Mouse (Mus musculus): Measurements from ENCODE around the gene Dock10. TPM values are rescaled to one million over a fixed set of nuclear protein-coding genes. Genes with fewer than 3 reads are reported as not detected.

The Dock10 gene
- polyA plus RNA-seq, 1 experiment from 2014 or later: 2.2 TPM

DNA sequence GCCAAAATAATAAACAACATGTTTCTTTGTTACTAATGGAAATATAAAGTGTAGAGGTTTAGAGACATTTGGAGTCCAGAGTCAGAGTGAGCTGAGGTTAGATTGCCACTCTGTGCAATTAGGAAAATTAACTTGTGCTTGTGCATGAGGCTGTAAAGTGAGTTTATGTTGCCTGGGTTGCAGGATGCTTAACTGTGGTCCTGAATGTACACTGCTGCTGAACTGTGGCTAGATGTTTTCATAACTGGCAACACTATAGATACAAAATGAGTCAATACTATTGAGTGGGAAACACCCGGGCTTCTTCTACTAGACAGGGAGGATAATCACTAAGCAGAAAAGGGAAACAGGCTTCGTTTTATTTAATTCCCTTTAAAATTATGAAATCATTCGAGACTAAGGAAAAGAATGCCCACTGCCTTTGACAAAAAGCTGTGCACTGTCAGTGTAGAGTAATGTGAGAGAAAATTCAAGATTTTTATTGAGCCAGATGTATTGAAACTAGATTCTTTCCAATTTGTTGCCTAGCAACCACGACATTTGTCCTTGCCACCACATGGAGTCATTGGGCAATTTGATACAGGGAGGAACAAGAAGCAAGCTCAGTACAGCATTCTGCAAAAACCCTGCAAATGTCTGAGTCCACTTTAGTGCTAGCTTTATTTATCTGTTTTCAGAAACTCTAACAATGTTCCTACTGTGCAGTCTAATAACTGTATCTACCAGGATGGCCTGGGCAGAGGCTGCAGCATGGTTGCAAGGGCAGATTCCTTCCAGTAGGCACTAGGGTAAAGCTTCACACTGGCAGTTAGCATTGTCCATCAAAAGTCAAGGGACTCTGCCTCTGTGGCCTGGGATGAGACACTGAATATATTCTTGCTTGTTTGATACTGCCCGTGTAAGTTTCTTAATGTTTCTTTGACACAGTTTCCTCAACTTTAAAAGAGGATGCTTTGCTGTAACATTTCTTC, 127.9 kb downstream of the Dock10 start:
- H3K4me3 ChIP-seq (replicated peaks): no peak overlapping the region
- H3K4me2 ChIP-seq: no peak overlapping the region
- no peaks in the 10 kb centered on the region for H3K36me3 ChIP-seq
- DNase-seq: no peak
- WGBS (ENCODE audit: insufficient replicate concordance): 53% methylated on average over 5 of the region's 5 CpGs
- no peaks in the 10 kb centered on the region for H3K9me3 ChIP-seq (replicated peaks)
- no peak for ATAC-seq (ENCODE audit: low read depth)
- no peak overlapping the region for H3K9ac ChIP-seq
- no peak overlapping the region for H3K27ac ChIP-seq
- H3K27me3 ChIP-seq: no peaks in the 10 kb centered on the region
- H3K4me1 ChIP-seq (replicated peaks): 0 out of 2 replicates have a peak, but pooled peaks cover 4% of the 10 kb centered on the region

DNA sequence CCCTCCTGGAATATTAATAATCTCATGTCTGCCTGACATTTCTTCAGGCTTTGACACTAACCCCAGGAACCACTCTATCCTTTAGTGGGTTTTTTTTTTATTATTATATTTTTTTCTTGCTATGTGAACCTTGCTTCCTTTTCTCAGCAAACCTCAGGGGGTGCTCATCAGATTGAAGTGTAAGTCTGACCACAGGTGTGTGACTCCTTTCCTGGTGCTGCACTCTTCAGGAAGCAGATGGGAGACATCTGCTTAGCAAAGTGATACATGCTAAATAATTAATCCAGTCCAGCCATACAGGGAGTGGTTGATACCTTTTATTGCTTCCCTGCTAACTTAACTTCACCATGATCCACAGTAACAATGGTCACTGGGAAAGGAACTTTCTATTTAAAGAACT, 130.3 kb downstream of the Dock10 start:
- Histone ChIP-seq H3K36me3 (no peaks in the 10 kb centered on the region), H3K27me3 (no peaks in the 10 kb centered on the region), H3K9me3 (replicated peaks) (no peaks in the 10 kb centered on the region), H3K4me3 (replicated peaks) (no peak overlapping the region), H3K9ac (no peak overlapping the region), H3K4me1 (replicated peaks) (no peaks in the 10 kb centered on the region), H3K4me2 (no peak overlapping the region), H3K27ac (no peak overlapping the region)
- ATAC-seq (ENCODE audit: low read depth) (no peak), DNase-seq (no peak)

DNA sequence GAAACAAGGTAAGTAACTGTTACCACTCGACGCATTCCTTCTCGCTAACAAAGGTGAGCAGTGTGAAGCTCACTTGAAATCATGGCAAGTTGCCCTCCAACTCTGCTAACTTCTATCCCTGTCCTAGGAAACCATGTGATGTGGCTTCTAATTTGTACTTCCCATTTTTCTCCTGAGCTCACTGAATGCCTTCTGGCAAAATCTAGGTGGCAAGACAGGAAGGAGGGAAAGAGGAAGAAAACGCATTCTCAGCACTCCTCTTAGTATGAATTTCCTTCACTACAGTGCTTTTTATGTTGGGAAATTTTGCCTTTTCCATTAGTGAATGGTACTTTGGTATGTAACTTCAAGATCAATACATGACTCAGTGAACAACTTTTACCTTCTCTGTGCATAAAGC, 131.5 kb downstream of the Dock10 start:
- no peaks in the 10 kb centered on the region for H3K27me3 ChIP-seq
- DNase-seq (no peak), ATAC-seq (ENCODE audit: low read depth) (no peak)
- no peaks in the 10 kb centered on the region for H3K9me3 ChIP-seq (replicated peaks)
- H3K9ac ChIP-seq: no peak overlapping the region
- H3K4me1 ChIP-seq (replicated peaks): no peaks in the 10 kb centered on the region
- no peak overlapping the region for H3K4me2 ChIP-seq
- no peak overlapping the region for H3K27ac ChIP-seq
- 76% methylated on average over 4 of the region's 4 CpGs for WGBS (ENCODE audit: insufficient replicate concordance)
- no peaks in the 10 kb centered on the region for H3K36me3 ChIP-seq
- H3K4me3 ChIP-seq (replicated peaks): no peak overlapping the region

DNA sequence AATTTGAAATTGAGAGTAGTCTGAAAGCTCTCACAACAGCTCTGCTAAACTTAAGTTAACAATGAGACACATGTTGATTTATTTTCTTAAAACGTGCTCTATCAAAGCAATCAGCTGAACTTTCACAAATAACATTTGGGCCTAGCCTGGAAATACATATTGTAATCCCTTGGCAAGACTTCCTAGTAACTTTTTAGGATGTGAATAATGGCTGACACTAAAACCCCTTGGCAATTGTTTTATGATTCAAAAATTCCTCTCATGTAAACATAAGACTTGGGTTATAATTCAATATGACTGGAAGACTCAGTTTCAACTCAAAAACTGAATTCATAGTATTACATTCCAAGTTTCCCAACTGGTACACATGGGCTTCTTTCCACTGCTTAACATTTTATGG, 133.0 kb downstream of the Dock10 start:
- no peak overlapping the region for H3K4me2 ChIP-seq
- no peaks in the 10 kb centered on the region for H3K4me1 ChIP-seq (replicated peaks)
- 65% methylated on average over 1 of the region's 1 CpGs for WGBS (ENCODE audit: insufficient replicate concordance)
- H3K9ac ChIP-seq: no peak overlapping the region
- no peak for ATAC-seq (ENCODE audit: low read depth)
- H3K27ac ChIP-seq: no peak overlapping the region
- no peaks in the 10 kb centered on the region for H3K36me3 ChIP-seq
- H3K4me3 ChIP-seq (replicated peaks): no peak overlapping the region
- H3K27me3 ChIP-seq: no peaks in the 10 kb centered on the region
- DNase-seq: no peak
- H3K9me3 ChIP-seq (replicated peaks): no peaks in the 10 kb centered on the region

DNA sequence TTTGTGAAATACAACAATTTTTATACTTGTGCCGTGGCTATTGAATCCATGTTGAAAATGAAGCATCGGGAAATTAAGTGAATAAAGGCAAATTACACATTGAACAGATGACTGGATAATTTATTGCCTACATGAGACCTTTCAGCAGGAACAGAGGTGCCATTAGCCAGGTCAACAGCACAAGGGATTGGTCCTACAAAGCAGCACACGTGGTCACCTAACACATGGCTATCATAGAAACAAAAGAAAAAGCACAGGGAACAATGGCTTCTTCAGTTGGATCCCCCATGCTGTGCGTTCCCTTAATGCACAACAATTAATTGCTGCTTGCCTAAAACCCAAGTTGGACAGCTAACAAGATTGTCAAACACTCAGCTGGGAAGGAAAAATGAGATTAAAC, 133.8 kb downstream of the Dock10 start:
- WGBS (ENCODE audit: insufficient replicate concordance): 73% methylated on average over 4 of the region's 4 CpGs
- Histone ChIP-seq H3K27me3 (no peaks in the 10 kb centered on the region), H3K4me1 (replicated peaks) (no peaks in the 10 kb centered on the region), H3K36me3 (no peaks in the 10 kb centered on the region), H3K9me3 (replicated peaks) (no peaks in the 10 kb centered on the region), H3K9ac (no peak overlapping the region), H3K4me3 (replicated peaks) (no peak overlapping the region), H3K27ac (no peak overlapping the region), H3K4me2 (no peak overlapping the region)
- no peak for ATAC-seq (ENCODE audit: low read depth)
- no peak for DNase-seq

DNA sequence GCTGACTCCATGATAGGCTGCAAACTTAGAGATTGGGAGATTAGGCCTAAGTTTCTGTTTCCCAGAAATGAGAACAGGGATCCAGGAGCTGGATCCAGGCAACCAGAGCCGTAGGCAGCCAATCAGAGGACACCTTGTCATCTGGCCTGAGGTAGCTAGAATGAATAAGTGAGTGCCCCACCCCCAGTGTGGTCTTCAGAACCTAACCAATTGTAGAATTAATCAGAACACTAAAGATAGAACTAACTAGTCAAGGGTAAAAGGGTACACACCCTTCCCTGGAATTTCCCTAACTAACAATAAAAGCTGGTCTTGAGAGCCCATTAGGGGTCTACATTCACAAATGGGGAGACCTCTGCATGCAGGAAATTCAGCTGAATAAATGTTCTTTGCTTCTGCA, 135.7 kb downstream of the Dock10 start:
- 48% methylated on average over 1 of the region's 1 CpGs for WGBS (ENCODE audit: insufficient replicate concordance)
- DNase-seq (no peak), ATAC-seq (ENCODE audit: low read depth) (no peak)
- H3K27me3 ChIP-seq: no peaks in the 10 kb centered on the region
- no peaks in the 10 kb centered on the region for H3K4me1 ChIP-seq (replicated peaks)
- H3K9me3 ChIP-seq (replicated peaks): no peaks in the 10 kb centered on the region
- H3K36me3 ChIP-seq: no peaks in the 10 kb centered on the region
- H3K4me2 ChIP-seq: no peak overlapping the region
- no peak overlapping the region for H3K4me3 ChIP-seq (replicated peaks)
- H3K27ac ChIP-seq: no peak overlapping the region
- H3K9ac ChIP-seq: no peak overlapping the region

DNA sequence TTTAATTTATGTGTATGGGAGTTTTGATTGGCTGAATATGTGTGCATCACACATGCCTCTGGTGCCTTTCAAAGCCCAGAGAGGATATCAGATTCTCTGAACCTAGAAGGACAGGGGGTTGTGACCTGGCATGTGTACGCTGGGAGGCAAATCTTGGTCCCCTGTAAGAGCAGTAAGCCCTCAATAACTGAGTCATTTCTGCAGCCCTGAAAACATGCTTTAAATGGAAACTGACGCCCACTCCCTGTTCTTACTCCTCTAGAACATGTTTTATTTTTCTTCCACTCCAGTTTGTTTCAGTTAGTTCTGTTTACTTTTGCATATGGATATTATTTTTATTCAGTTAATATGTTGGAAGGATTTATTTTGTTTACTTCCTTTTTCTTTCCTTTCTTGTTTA, 139.2 kb downstream of the Dock10 start:
- Histone ChIP-seq H3K27me3 (no peaks in the 10 kb centered on the region), H3K4me2 (no peak overlapping the region), H3K9me3 (replicated peaks) (no peaks in the 10 kb centered on the region), H3K36me3 (no peaks in the 10 kb centered on the region), H3K9ac (no peak overlapping the region), H3K27ac (no peak overlapping the region), H3K4me1 (replicated peaks) (no peaks in the 10 kb centered on the region), H3K4me3 (replicated peaks) (no peak overlapping the region)
- DNase-seq (no peak), ATAC-seq (ENCODE audit: low read depth) (no peak)
- 59% methylated on average over 2 of the region's 2 CpGs for WGBS (ENCODE audit: insufficient replicate concordance)

DNA sequence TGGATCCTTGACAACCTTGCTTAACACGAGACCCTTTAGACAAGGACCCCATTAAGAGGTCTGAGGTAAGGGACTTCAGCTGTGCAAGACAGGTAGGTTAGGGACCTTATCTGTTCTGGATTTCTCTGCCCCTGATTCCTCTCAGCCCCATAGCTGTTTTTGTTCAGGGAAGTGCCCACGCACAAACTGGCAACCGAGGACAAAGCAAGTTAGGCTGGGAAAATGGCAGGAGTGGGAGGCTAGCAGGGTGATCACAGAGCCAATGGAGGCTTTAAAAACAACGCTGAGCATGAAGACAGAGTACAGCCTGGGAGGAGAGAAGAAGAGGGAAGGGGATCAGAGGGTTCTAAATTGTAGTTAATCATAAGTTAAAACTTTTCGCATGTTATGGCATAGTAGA, 141.7 kb downstream of the Dock10 start:
- no peak overlapping the region for H3K4me2 ChIP-seq
- H3K4me1 ChIP-seq (replicated peaks): no peaks in the 10 kb centered on the region
- no peak for DNase-seq
- no peak overlapping the region for H3K27ac ChIP-seq
- no peaks in the 10 kb centered on the region for H3K9me3 ChIP-seq (replicated peaks)
- ATAC-seq (ENCODE audit: low read depth): no peak
- H3K4me3 ChIP-seq (replicated peaks): no peak overlapping the region
- 65% methylated on average over 5 of the region's 5 CpGs for WGBS (ENCODE audit: insufficient replicate concordance)
- H3K36me3 ChIP-seq: no peaks in the 10 kb centered on the region
- H3K9ac ChIP-seq: no peak overlapping the region
- H3K27me3 ChIP-seq: no peaks in the 10 kb centered on the region

DNA sequence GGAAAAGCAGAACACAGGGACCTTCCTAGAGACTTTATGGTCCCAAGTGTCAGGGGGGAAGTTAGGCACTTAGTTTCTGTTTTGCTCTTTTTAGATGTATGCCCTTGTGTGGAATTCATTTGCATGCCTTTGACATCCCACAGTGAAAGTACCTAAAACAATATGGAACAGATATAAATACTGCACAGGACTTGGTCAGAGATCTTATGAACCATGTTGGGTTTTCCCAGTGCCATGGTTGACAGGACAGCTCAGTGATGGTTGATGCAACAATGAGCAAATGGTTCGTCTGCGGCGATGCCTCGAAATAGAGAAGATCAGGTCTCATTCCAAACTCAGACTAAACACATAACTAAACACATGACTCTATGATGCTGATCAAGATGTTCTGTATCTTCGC, 143.6 kb downstream of the Dock10 start:
- ATAC-seq (ENCODE audit: low read depth) (no peak), DNase-seq (no peak)
- no peaks in the 10 kb centered on the region for H3K36me3 ChIP-seq
- H3K4me1 ChIP-seq (replicated peaks): no peaks in the 10 kb centered on the region
- H3K27me3 ChIP-seq: no peaks in the 10 kb centered on the region
- no peak overlapping the region for H3K27ac ChIP-seq
- H3K9ac ChIP-seq: no peak overlapping the region
- H3K4me3 ChIP-seq (replicated peaks): no peak overlapping the region
- no peaks in the 10 kb centered on the region for H3K9me3 ChIP-seq (replicated peaks)
- WGBS (ENCODE audit: insufficient replicate concordance): 82% methylated on average over 5 of the region's 5 CpGs
- H3K4me2 ChIP-seq: no peak overlapping the region

DNA sequence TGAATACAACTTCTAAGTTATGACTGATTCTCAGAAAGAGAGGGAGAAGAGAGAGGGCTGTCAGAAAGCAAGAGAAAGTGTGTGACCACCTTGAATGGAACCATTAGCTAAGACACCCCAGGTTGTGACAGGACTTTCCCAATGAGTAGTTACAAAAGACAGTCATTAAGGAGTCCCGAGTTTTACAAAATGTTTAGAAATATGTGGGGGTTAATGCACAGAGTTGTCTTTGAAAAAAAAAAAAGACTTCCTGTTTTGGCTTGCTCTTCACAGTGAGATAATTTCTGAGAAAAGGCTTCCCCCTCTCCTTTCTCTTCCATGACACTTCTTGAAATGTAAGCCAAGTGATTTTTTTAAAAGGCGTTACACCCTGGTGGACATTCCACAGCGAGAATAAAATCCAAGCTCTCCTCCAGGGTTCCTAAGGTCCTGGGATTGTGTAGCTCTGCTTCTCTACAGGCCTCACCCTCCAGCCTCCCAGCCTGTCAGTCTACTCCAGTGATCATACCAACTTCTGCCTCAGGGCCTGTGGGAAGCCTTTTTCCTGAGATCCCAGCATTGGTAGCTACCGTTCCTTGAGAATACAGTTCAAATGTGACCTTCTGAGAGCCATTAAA, 144.8 kb downstream of the Dock10 start:
- Histone ChIP-seq H3K4me2 (no peak overlapping the region), H3K27me3 (no peaks in the 10 kb centered on the region), H3K4me1 (replicated peaks) (no peaks in the 10 kb centered on the region), H3K9me3 (replicated peaks) (no peaks in the 10 kb centered on the region), H3K36me3 (no peaks in the 10 kb centered on the region), H3K27ac (no peak overlapping the region), H3K4me3 (replicated peaks) (no peak overlapping the region), H3K9ac (no peak overlapping the region)
- DNase-seq (no peak), ATAC-seq (ENCODE audit: low read depth) (no peak)
- 62% methylated on average over 4 of the region's 4 CpGs for WGBS (ENCODE audit: insufficient replicate concordance)

DNA sequence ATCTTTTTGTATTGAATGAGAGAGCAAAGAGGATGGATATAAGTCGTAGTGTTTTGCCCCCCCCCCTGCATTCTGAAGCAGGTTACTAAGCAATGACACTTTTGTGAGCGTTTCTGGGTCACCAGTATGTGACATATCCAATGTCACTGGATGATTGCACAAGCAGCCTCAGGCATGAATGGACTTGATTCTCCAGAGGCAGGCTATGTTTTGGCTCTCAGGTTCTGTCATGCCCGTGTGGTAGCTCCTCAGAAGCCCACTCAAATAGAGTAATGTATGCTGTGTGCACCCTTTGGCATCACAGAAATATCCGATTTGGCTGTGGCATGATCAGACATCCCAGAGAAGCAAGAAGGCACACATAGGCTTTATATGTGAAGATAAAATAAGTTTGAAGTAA, 150.8 kb downstream of the Dock10 start:
- ATAC-seq (ENCODE audit: low read depth) (no peak), DNase-seq (no peak)
- no peak overlapping the region for H3K4me2 ChIP-seq
- H3K9me3 ChIP-seq (replicated peaks): no peaks in the 10 kb centered on the region
- no peak overlapping the region for H3K27ac ChIP-seq
- H3K9ac ChIP-seq: no peak overlapping the region
- H3K27me3 ChIP-seq: no peaks in the 10 kb centered on the region
- H3K4me1 ChIP-seq (replicated peaks): no peaks in the 10 kb centered on the region
- no peak overlapping the region for H3K4me3 ChIP-seq (replicated peaks)
- no peaks in the 10 kb centered on the region for H3K36me3 ChIP-seq
- WGBS (ENCODE audit: insufficient replicate concordance): 63% methylated on average over 4 of the region's 4 CpGs

Measured in liver, embryonic 13.5 days (tissue).